Mouse (Mus musculus) lung, postnatal 10 days (tissue): Measurements from ENCODE around the gene Ccdc91.

Experiments
- DNase-seq: peaks from one replicate; pipeline ENCODE4 v3.0.0; 2021

The Ccdc91 gene

GRCm38 (mm10) chr6:147475727-147476613, at the start of gene Ccdc91:
Ccdc91 (plus strand) TSS chr6:147475828.
- peak; percentile 95 for DNase-seq

DNA sequence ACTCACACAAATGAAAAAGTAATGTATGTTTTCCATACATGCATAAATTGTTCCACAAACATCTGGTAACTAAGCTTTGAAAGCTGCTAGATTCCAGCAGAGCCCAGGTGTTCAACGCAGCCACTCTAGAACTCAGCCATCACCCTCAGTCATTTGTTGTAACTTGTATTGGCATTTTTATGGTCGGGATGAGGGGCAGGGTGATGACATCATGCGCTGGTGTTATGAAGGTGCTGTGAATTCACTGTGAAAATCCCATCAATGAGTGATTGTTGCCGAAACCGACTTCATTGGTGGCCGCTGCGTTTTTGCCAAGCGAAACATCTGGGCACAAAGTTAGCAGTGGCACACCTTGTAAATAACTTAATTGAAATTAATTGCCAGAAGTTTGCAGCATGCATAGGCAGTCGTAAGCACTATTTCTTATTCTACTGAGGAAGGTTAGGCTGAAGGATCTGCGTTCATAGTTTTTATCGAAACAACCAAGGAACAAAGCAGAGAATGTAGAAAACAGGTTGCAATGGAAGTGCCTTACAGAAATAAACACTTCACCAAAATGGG, 48.6 kb upstream of the Ccdc91 start:
- DNase-seq = no peak

GRCm38 (mm10) chr6:147455775-147456174, 19.9 kb upstream of the Ccdc91 start:
- DNase-seq = peak; percentile 67

DNA sequence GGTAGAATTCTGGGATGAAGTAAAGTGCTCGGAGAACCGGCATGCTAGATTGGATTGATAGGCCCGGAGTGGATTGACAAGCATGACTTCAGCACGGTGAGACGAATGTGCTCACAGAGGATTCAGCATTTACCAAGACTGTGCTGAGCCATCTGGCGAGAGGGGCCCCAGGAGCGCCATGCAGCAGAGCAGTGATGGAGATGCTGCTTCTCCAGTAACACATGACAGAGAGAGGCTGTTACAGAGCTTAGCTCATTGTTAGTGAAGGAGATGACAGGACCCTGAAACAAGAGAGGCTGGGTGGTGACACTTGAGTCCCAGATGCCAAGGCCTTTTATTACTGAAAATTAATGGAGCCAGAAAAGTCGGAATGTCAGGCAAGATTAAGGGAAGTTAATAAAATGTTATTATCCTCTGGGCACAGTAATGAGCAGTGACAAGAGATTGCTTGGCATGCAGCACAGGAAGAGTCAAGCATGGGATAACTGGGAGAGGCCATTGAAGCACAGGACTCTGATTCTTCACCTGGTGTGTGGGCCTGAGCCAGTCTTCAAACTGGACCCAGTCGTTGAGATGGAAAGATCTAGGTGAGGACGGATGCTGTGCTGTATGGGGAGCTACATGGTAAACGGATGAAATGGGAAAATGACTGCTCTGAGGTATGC, 16.9 kb upstream of the Ccdc91 start:
- no peak for DNase-seq

DNA sequence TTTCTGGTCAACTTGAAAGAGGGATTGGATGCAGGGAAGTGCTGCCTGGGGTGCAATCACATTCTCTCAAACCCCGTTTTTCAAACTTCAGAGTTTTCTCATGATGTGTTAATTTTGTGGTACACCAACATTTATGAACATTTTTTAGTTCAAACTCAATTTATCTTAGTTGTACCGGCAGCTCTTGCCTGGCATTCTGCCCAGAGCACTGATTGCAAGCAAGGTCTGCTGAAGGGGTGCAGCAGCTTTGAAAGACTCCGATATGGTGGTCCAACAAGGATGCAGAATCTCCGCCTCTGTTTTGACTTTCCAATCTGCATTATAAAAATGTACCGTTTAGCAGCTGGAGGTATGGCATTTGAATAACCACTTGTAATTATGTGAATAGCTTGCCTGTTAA, 5.6 kb upstream of the Ccdc91 start:
- no peak for DNase-seq

DNA sequence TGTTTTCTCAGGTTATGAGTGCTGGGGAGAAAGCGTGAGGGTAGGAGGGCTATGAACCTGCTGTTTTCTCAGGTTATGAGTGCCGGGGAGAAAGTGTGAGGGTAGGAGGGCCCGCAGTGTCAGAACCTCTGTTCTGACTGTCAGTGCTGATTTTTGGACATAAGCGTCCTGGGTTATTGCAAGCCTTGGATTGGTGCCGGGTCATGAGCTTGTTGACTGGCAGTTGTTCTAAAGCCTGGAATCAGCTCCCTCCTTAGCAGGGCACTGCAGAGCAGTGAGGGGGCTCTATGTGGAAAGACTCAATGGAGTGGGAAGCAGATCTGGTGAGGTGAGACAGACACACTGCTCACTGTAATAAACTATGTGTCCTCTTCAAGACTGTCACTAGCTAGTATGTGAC, 5.5 kb downstream of the Ccdc91 start:
- peak; percentile 41 for DNase-seq

GRCm38 (mm10) chr6:147490120-147490519, 14.5 kb downstream of the Ccdc91 start:
- no peak for DNase-seq

DNA sequence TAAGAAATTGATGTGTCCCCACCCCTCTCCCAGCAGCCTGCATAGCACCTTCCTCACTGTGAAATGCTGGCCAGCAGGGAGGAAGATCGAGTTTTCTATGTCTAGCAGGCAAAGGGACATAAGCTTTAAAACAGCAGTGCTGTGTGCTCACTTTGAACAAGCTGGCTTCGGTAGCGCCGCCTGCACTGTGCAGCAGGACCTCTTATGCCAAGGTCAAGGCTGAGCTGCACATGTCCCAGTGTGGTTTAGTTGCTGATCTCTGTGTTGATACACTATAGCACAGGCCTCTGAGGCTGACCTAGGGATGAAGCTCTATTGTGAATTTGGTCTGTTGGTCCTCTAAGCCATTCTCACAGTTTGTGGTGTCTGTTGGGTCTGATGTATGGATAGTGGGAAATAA, 16.9 kb downstream of the Ccdc91 start:
- DNase-seq = no peak

DNA sequence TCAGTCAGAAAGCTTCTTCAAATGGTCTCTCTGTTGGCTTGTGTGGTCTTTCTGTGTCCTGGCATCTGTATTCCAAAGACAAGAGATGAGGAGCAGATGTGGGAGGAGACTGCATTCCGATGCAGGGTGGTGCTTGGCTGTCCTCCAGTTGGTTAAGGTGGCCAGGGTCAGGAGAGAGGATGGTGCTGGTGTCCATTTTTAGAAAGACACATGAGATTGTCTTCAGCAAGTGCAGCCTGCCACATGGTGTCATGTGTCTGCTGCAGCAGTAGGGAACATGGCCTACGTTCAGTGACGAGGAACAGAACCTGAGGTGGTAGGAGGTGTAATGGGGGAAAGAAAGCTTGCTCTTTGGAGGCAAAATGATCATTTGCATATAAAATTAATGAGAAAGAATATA, 25.8 kb downstream of the Ccdc91 start:
- DNase-seq = no peak

DNA sequence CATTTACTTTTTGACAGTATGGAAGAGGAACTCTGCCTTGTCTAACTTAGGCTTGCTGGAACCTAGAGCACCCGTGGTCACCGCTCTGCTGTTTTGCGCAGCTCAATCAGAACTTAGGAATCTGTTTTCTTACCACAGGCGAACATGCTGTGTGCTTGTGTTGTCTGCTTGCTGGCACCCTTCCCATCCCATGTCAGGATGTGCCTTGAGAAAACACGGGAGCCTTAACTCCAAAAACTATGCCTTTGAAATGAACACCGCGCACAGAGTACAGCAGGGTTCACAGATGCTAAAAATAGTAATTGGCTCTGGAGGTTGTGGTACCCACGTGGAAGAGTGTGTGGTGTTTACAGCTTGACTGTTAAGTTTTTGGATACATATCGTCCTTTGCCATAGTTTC, 30.4 kb downstream of the Ccdc91 start:
- peak; percentile 28 for DNase-seq

- no peak for DNase-seq
These were observed 30.9 kb downstream of the Ccdc91 start for GRCm38 (mm10) chr6:147506496-147506895.

DNA sequence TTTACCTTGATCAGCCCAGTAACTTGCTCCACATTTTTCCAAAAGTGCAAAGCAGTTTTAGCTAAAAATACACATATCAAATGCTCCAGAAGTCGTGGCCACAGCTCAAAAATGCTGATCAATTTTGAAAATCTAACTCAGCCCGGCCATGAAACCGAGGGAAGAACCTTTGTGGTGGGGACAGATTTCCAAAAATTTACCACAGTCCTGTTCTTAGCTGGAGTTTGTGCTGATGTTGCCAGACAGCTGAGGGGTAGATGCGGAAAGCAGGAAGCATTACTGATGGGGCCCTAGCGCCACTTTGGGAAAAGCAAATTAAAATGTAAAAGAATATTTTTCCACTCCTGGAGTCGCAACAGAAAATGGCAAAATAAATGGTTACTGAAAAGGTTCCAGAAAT, 31.6 kb downstream of the Ccdc91 start:
- DNase-seq = no peak

DNA sequence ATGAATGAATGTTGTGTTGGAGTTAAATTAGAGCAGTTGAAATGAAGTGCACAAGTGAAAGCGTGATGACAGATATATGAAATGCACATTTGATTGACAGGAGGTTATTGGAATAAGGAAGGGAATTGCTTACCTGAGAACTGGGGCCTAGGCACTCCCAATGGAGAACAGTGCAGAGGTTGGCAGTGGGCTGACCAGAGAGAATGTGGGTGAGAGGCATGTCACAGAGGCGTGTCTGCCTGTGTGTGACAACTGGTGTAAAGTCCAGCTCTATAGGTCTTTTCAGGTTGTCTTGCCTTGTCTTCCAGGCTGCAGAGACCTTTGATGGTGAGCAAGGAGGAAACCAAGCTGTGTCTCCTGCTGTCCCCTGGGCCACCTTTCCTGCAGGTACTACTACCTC, 34.9 kb downstream of the Ccdc91 start:
- no peak for DNase-seq

DNA sequence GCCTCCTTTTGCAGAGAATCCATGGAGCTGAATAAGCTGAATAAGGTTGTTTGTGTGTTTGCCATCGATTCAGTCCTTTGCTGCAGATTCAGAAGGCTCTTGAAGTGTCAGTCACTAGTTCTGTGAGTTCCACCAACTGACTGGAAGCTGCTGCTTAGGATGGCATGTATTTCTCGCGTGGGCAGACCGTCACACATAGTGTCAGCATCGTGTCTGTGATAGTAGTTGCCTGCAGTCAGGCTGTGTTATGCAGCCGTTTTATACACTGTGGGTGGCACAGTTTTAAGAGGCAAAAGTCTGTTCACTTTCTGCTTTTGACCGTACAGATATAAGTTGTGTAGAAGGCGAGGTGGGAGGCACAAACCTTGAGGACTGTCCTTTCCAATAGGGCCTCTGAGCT, 42.3 kb downstream of the Ccdc91 start:
- no peak for DNase-seq

DNA sequence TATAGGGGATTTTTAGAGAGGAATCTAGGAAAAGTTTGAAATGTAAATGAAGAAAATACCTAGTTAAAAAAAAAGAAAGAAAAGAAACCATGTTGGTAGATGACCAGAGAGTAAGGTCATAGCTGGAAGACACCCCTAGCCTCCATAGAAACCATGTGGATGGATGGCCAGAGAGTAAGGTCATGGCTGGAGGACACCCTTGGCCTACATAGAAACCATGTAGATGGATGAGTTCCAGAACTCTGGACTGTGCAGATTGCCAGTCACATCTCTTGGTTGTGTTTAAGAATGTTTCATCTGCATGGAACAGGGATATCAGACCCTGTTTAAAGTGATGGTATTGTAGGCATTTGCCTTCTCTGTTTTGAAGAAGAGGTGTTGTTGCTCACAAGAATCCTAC, 49.6 kb downstream of the Ccdc91 start:
- DNase-seq = no peak

DNA sequence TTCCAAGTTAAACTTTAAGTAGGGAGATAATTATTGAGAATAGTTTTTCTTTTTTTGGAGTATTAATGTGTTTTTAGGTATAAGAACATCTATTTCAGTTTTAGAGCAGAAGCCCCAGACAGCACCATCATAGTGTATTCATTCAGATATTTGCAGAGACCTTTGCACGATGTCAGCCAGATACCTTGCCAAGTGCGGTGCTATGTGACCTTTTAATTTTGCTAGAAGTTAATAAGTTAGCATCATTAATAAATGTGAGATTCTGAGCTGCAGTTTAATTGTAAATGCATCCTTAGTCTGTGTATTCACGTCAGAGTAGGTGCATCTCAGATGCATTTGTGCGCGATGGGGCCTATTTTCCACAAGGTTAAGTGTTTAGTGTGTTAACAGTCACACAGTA, 59.3 kb downstream of the Ccdc91 start:
- no peak for DNase-seq

- no peak for DNase-seq
These were observed 62.6 kb downstream of the Ccdc91 start for GRCm38 (mm10) chr6:147538236-147538635.

- no peak for DNase-seq
These were observed 63.5 kb downstream of the Ccdc91 start for GRCm38 (mm10) chr6:147539056-147539600.

- no peak for DNase-seq
These were observed 65.3 kb downstream of the Ccdc91 start for GRCm38 (mm10) chr6:147540942-147541341.

GRCm38 (mm10) chr6:147555591-147555990, 80.0 kb downstream of the Ccdc91 start:
- no peak for DNase-seq

DNA sequence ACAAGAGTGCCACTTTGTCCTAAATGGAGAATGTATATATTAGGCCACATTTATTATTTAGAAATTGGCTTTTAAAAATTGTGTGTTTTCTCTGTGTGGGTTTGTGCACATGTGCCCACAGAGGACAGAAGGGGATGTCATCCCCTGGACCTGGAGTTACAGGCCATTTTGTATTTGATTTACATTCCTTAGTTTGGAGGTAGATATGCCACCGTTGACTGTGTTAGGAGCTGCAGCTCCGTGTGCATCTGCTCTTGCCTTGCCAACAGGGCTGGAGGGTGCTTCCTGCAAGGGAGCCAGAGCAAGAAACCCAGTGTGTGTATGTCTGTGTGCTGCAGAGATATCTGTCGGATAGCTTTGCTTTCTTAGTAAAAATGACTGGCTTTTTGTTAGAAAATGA, 83.7 kb downstream of the Ccdc91 start:
- DNase-seq = no peak

GRCm38 (mm10) chr6:147560436-147560835, 84.8 kb downstream of the Ccdc91 start:
- peak; percentile 37 for DNase-seq

DNA sequence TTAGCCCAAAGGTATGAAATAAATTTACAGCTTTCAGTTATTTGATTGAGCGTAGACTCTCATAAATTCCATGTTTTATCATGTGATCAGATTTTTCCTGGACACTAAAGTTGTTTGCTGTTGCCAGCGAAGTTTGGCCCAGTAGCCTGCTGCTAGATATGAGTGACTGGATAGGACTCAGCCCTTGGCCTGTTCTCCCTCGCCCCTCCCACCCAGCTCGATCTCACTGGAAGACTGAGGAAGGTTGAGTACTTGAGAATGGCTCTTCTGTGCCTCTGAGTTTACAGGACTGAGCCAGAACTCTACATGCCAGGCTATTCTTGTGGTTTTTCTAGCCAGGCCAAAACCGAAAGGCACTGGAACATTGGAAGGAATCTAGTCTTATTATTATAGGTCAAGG, 93.6 kb downstream of the Ccdc91 start:
- DNase-seq = peak; percentile 68

GRCm38 (mm10) chr6:147573137-147573536, 97.5 kb downstream of the Ccdc91 start:
- DNase-seq = no peak
